Mouse (Mus musculus) brown adipose tissue, adult 24 weeks (tissue): ENCODE results near the gene Tulp1. TPM values are rescaled to one million over a fixed set of nuclear protein-coding genes. Genes with fewer than 3 reads are reported as not detected.

Experiments used
- H3K27ac ChIP-seq: fragments of 200-500 bp; replicated peaks from 2 replicates; pipeline ENCODE4 v1.5.1; 2012; ENCODE audit warnings: low read depth, mild to moderate bottlenecking, low read length
- H3K4me1 ChIP-seq: fragments of 200-500 bp; 2 replicates; pipeline ENCODE4 v1.6.1; 2012; ENCODE audit warnings: low read length, mixed read lengths; ENCODE audit not compliant: control insufficient read depth, insufficient read depth, insufficient read length
- H3K4me3 ChIP-seq: fragments of 200-500 bp; 2 replicates; pipeline ENCODE4 v1.5.1; 2012; ENCODE audit warnings: low read depth, mild to moderate bottlenecking, low read length, moderate library complexity; ENCODE audit not compliant: insufficient read depth
- polyA plus RNA-seq: library from polyadenylated mRNA; stranded (reverse); fragments of >200 nt; gene quantifications from 2 replicates; pipeline ENCODE4 v1.2.4, GENCODE M21; 2012; ENCODE audit not compliant: missing spikeins, insufficient read depth, insufficient read length

The Tulp1 gene
- polyA plus RNA-seq, 1 experiment: not detected

- Histone ChIP-seq H3K27ac (no peak overlapping the region), H3K4me1 (peaks cover 3% of the 10 kb centered on the region; the same call in 1 of the 2 replicates), H3K4me3 (no peak overlapping the region)
Observed at GRCm38 (mm10) chr17:28317725-28318124, 47.3 kb downstream of the Tulp1 start.

DNA sequence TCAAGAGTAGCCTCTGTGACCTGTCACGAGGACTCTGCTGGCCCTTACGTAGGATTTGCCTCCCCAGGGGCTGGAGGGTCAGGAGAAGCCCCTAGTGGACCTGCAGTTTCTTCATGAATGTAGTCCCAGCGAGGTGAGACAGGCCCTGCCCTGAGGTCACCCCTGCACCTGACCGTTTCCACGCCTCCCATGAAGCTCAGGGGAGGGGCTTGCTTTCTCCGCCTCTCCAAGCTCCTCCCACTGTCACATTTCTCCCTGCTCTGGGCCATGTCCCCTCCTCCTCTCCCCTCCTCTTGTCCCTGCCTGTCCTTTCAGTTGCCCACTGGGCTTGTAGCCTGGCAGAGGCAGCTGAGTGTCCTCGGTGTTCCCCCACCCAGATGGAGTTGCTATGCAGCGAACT, 47.9 kb downstream of the Tulp1 start:
- Histone ChIP-seq H3K27ac (no peak overlapping the region), H3K4me1 (peaks cover 3% of the 10 kb centered on the region; the same call in 1 of the 2 replicates), H3K4me3 (no peak overlapping the region)

- no peak overlapping the region for H3K27ac ChIP-seq
- H3K4me1 ChIP-seq: peaks cover 3% of the 10 kb centered on the region; the same call in 1 of the 2 replicates
- H3K4me3 ChIP-seq: no peak overlapping the region
Observed at GRCm38 (mm10) chr17:28316476-28316875, 48.5 kb downstream of the Tulp1 start.

- Histone ChIP-seq H3K4me3 (no peak overlapping the region), H3K27ac (no peak overlapping the region), H3K4me1 (peaks cover 3% of the 10 kb centered on the region; the same call in 1 of the 2 replicates)
Observed at GRCm38 (mm10) chr17:28315611-28316160, 49.3 kb downstream of the Tulp1 start.

- no peak overlapping the region for H3K27ac ChIP-seq
- H3K4me1 ChIP-seq: peaks cover 3% of the 10 kb centered on the region; the same call in 1 of the 2 replicates
- peak overlapping the region; percentile 89 for H3K4me3 ChIP-seq
Observed at GRCm38 (mm10) chr17:28313880-28314225, 51.2 kb downstream of the Tulp1 start.

GRCm38 (mm10) chr17:28313212-28313879, 51.7 kb downstream of the Tulp1 start, which contains the start of gene Fance:
TSS of gene Fance (plus strand) at chr17:28313519.
- Histone ChIP-seq H3K27ac (peak within 1 kb of the TSS; percentile 41), H3K4me3 (peak within 1 kb of the TSS; percentile 89), H3K4me1 (peaks cover 3% of the 10 kb centered on the region; the same call in 1 of the 2 replicates)

- H3K27ac ChIP-seq: no peak overlapping the region
- H3K4me1 ChIP-seq: peaks cover 3% of the 10 kb centered on the region; the same call in 1 of the 2 replicates
- H3K4me3 ChIP-seq: peak overlapping the region; percentile 52
Observed at GRCm38 (mm10) chr17:28312232-28313211, 52.5 kb downstream of the Tulp1 start.

GRCm38 (mm10) chr17:28311366-28312132, 53.5 kb downstream of the Tulp1 start:
- Histone ChIP-seq H3K4me3 (no peak overlapping the region), H3K27ac (no peak overlapping the region), H3K4me1 (peaks cover 3% of the 10 kb centered on the region; the same call in 1 of the 2 replicates)

DNA sequence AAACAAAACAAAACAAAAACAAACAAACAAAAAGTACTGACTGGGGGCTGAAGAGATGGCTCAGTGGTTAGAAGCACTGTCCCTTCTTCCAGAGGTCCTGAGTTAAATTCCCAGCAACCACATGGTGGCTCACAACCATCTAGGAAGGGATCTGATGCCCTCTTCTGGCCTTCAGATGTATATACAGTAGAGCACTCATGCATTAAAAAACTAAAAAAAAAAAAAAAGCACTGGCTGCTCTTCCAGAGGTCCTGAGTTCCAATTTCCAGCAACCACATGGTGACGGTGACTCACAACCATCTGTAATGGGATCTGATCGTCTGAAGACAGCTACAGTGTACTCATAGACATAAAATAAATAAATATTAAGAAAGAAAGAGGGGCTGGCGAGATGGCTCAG, 54.2 kb downstream of the Tulp1 start:
- Histone ChIP-seq H3K27ac (no peak overlapping the region), H3K4me3 (no peak overlapping the region), H3K4me1 (peaks cover 3% of the 10 kb centered on the region; the same call in 1 of the 2 replicates)

GRCm38 (mm10) chr17:28308297-28309195, 56.5 kb downstream of the Tulp1 start:
- Histone ChIP-seq H3K4me3 (peak overlapping the region; percentile 32), H3K27ac (no peak overlapping the region)

GRCm38 (mm10) chr17:28305172-28305571, 59.9 kb downstream of the Tulp1 start:
- Histone ChIP-seq H3K4me3 (no peak overlapping the region), H3K4me1 (no peaks in the 10 kb centered on the region), H3K27ac (no peak overlapping the region)

More at GRCm38 (mm10) chr17:28308297-28309195, 56.5 kb downstream of the Tulp1 start:
- H3K4me1 ChIP-seq: no peaks in the 10 kb centered on the region
